Mouse (Mus musculus) G1E (cell line): ENCODE measurements at regions not wholly inside any gene's neighbourhood (a gene's known extent, or its start where the extent isn't known, plus 50 kb on each side); places are given as distances from the start of the nearest gene placed in this dataset.

ENCODE experiments used
- CTCF ChIP-seq: IDR thresholded peaks from 2 replicates; pipeline ENCODE4 v1.5.1; 2012; ENCODE audit warnings: low read depth, low read length, inconsistent platforms, mixed read lengths
- GATA1 ChIP-seq: IDR thresholded peaks from 2 replicates; pipeline ENCODE4 v1.6.1; 2012; ENCODE audit warnings: borderline replicate concordance, low read length, inconsistent platforms, mixed read lengths
- GATA2 ChIP-seq: IDR thresholded peaks from 2 replicates; pipeline ENCODE4 v1.6.1; 2012; ENCODE audit warnings: low read depth, low read length, inconsistent platforms, borderline replicate concordance
- POLR2AphosphoS5 ChIP-seq: IDR thresholded peaks from 2 replicates; pipeline ENCODE4 v1.6.1; 2012; ENCODE audit warnings: low read depth, low read length, inconsistent platforms; ENCODE audit not compliant: insufficient replicate concordance
- TAL1 ChIP-seq: conservative IDR thresholded peaks from 2 replicates; pipeline ENCODE4 v1.6.1; 2012; ENCODE audit warnings: low read depth, low read length, inconsistent platforms, mixed read lengths

- TF ChIP-seq CTCF: no peak
- TF ChIP-seq TAL1: no peak
- no peak for TF ChIP-seq GATA1
- no peak for TF ChIP-seq POLR2AphosphoS5
- no peak for TF ChIP-seq GATA2
Measured at GRCm38 (mm10) chr2:137574845-137575449, 458.5 kb upstream of the Jag1 start.
